Mouse (Mus musculus): ENCODE data around the gene Avpr2. TPM values are rescaled to one million over a fixed set of nuclear protein-coding genes. Genes with fewer than 3 reads are reported as not detected.
A peak's percentile ranks its signal among the peaks of the same experiment; 100 is the strongest.

Avpr2 gene
- polyA plus RNA-seq, 1 experiment from 2014 or later = 0.27 TPM

DNA sequence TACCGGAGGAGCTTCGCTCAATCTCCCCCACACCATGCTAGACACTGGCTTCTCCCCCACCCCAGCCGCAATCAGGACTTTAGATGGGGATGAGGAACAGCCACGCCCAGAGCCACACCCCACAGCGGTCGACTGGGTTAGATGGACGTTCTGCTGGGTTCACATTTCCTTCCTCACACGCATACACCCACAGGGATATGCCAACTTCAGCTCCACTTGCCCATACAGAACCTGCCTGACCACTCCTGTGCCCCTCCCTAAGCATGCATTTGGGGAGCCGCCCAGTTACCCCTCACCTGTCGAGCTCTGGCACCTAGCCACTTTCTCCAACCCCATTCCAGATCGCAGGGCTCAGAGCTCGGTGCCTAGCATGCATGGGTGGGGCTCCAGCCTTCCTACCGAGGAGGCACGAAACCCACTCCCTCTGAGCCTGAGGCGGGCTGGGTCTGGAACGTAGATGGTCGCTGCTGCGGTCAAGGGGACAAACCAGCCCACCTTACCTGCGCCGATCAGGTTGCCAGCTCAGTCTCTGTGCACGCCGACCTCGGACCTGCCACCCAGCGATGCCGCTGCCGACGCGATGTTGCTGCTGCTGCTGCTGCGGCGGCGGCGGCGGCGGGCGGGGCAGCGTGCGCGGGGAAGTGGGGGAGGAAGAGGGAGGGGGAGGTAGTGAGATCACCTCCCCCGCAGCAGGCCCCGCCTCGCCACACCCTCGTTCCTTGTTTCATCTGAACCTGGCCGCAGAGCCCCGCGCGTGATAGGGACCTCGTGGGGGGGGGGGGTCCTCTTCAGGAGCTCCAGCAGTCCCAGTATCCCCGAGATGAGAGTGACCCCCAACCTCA, 11.5 kb upstream of the Avpr2 start:
- Histone ChIP-seq H3K9ac (replicated peaks) (peak overlapping the region; percentile 77), H3K9me3 (no peaks in the 10 kb centered on the region), H3K27me3 (no peaks in the 10 kb centered on the region), H3K4me3 (replicated peaks) (peak overlapping the region; percentile 55), H3K36me3 (no peaks in the 10 kb centered on the region), H3K27ac (peak overlapping the region; percentile 75), H3K4me2 (replicated peaks) (peak overlapping the region; percentile 60), H3K4me1 (replicated peaks) (peaks cover 29% of the 10 kb centered on the region)
- WGBS = 27% methylated on average over 42 of the region's 48 CpGs
- ATAC-seq = peak; percentile 75

DNA sequence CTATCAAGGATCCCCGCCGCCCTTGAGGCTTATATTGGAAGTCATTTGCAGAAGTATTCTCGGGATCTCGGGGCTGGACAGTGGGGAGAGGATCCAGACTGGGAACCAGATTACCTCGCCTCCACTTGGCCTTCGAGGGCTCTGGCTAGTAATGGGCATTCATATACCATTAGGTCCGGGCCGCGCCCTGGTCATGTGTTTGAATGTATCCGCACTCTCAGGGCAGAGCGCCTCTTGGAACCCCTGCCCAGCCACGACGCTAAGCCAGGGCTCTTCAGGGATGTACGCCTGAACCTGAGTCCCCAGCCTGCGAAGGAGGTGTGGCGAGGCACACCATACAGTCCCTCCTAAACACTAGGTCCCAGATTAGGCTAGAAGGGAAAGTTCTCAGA, 10.9 kb upstream of the Avpr2 start:
- 23% methylated on average over 16 of the region's 16 CpGs for WGBS
- no peaks in the 10 kb centered on the region for H3K9me3 ChIP-seq
- no peaks in the 10 kb centered on the region for H3K36me3 ChIP-seq
- H3K9ac ChIP-seq (replicated peaks) = peak overlapping the region; percentile 77
- peak overlapping the region; percentile 55 for H3K4me3 ChIP-seq (replicated peaks)
- peak; percentile 54 for ATAC-seq
- peaks cover 23% of the 10 kb centered on the region for H3K4me1 ChIP-seq (replicated peaks)
- H3K4me2 ChIP-seq (replicated peaks) = peak overlapping the region; percentile 60
- H3K27ac ChIP-seq = 0 out of 2 replicates have a peak overlapping the region, but pooled peaks have one; percentile 75
- H3K27me3 ChIP-seq = no peaks in the 10 kb centered on the region

DNA sequence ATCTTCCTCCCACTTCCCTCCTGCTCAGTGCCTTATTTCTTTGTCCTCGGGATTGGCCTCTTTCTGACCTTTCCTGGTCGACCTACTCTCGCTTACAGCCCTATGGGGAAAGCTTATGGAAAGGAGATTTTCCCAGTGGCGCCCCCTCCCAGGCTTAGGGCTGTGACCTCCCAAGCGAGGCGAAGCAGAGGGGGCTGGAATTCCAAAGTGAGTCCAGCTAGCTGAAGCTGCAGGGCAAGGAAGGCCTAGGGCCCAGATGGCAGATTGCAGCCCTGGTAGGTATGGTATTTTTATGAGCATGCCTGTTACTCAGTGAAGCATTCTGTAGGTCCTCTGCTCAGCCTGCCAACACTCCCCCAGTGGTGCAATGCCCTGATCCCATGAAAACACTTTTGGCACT, 10.4 kb upstream of the Avpr2 start:
- no peaks in the 10 kb centered on the region for H3K27me3 ChIP-seq
- H3K4me3 ChIP-seq (replicated peaks) = peak overlapping the region; percentile 55; the same call in 1 of the 2 replicates
- no peaks in the 10 kb centered on the region for H3K36me3 ChIP-seq
- peaks cover 19% of the 10 kb centered on the region for H3K4me1 ChIP-seq (replicated peaks)
- ATAC-seq = 0 out of 2 replicates have a peak, but pooled peaks have one; percentile 2
- H3K9me3 ChIP-seq = no peaks in the 10 kb centered on the region
- H3K4me2 ChIP-seq (replicated peaks) = peak overlapping the region; percentile 60
- WGBS = 26% methylated on average over 6 of the region's 6 CpGs
- H3K9ac ChIP-seq (replicated peaks) = 0 out of 2 replicates have a peak overlapping the region, but pooled peaks have one; percentile 11
- H3K27ac ChIP-seq = peak overlapping the region; percentile 75; the same call in 1 of the 2 replicates

DNA sequence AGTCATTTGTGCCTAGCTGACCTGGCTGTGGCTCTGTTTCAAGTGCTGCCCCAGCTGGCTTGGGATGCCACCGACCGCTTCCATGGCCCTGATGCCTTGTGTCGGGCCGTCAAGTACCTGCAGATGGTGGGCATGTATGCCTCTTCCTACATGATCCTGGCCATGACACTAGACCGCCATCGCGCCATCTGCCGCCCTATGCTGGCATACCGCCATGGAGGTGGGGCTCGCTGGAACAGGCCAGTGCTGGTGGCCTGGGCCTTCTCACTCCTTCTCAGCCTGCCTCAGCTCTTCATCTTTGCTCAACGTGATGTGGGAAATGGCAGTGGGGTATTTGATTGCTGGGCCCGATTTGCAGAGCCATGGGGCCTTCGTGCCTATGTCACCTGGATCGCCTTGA, 931 bp downstream of the Avpr2 start:
- H3K4me1 ChIP-seq (replicated peaks) = no peaks in the 10 kb centered on the region
- H3K4me3 ChIP-seq (replicated peaks) = no peak overlapping the region
- H3K36me3 ChIP-seq = no peaks in the 10 kb centered on the region
- no peaks in the 10 kb centered on the region for H3K9me3 ChIP-seq
- WGBS = 89% methylated on average over 14 of the region's 14 CpGs
- H3K4me2 ChIP-seq (replicated peaks) = no peak overlapping the region
- no peak overlapping the region for H3K27ac ChIP-seq
- H3K27me3 ChIP-seq = no peaks in the 10 kb centered on the region
- H3K9ac ChIP-seq (replicated peaks) = no peak overlapping the region
- no peak for ATAC-seq

DNA sequence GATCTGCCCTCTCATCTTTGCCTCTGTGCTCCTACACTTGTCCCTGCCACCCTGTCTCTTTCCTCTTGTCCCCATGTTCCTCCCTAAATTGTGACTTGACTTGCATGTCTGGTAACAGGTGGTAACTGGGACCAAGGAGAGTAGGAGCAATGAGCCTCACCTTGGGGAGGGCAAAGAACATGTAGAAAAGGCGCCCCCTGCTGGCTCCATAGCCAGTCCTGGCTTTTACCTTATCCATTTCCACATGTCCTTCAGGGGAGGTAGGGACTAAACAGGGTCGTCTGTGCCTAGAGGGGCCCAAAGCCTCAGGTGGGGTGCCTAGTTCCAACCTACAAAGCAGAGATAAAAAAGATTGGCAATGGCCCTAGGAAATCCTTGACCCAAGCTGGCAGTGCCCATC, 3.8 kb downstream of the Avpr2 start, which contains the start of gene L1cam:
TSS of gene L1cam (minus strand) at position 387 of the 400 bp plus-strand sequence.
- no peaks in the 10 kb centered on the region for H3K9me3 ChIP-seq
- no peaks in the 10 kb centered on the region for H3K36me3 ChIP-seq
- WGBS = 25% methylated on average over 2 of the region's 2 CpGs
- no peak within 1 kb of the TSS for H3K27ac ChIP-seq
- ATAC-seq = peak; percentile 55; the same call in 1 of the 2 replicates
- no peaks in the 10 kb centered on the region for H3K27me3 ChIP-seq
- no peak within 1 kb of the TSS for H3K4me3 ChIP-seq (replicated peaks)
- H3K4me2 ChIP-seq (replicated peaks) = no peak within 1 kb of the TSS
- no peaks in the 10 kb centered on the region for H3K4me1 ChIP-seq (replicated peaks)
- no peak within 1 kb of the TSS for H3K9ac ChIP-seq (replicated peaks)

DNA sequence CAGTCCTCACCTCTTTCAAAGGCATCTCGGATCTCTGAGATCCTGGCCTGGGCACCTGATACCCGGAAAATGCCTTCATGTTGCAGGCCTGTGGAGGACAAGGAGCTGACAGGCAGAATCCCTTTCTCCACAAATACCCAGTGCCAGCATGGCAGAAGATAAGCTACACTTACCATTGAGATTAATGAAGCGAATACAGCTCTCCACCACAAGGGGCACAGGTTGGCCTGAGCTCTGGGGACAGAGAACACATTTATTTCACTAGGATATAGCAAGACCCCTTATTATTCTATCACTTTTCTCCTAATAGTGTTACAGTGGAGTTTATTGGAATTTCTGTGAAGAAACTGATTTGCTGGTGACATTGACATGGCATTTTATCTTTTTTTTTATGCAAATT, 6.1 kb downstream of the Avpr2 start:
- Histone ChIP-seq H3K4me1 (replicated peaks) (no peaks in the 10 kb centered on the region), H3K4me3 (replicated peaks) (no peak overlapping the region), H3K9me3 (no peaks in the 10 kb centered on the region), H3K27ac (no peak overlapping the region), H3K9ac (replicated peaks) (no peak overlapping the region), H3K36me3 (no peaks in the 10 kb centered on the region), H3K27me3 (no peaks in the 10 kb centered on the region), H3K4me2 (replicated peaks) (no peak overlapping the region)
- no peak for ATAC-seq
- 61% methylated on average over 3 of the region's 3 CpGs for WGBS

DNA sequence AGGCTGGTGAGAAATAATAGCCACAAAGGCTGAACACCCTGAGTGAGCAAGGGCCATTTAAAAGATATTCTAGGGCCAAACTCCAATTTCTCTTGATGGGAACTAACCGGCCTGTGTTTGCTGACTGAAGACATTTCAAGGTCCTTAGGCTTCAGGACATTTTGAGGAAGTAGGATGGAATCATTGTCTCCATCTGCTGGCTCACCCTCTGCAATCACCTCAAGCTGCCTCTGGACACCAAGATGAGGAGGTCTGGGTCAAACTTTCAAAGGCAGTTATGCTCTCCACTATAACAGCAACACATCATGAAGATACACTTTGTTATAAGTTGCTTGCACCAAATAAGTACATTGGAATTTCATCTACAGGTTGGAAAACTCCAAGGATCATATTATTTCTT, 18.1 kb downstream of the Avpr2 start:
- Histone ChIP-seq H3K36me3 (no peaks in the 10 kb centered on the region), H3K9ac (replicated peaks) (no peak overlapping the region), H3K4me1 (replicated peaks) (peaks cover 6% of the 10 kb centered on the region; the same call in 1 of the 2 replicates), H3K9me3 (no peaks in the 10 kb centered on the region), H3K27me3 (no peaks in the 10 kb centered on the region), H3K4me3 (replicated peaks) (no peak overlapping the region), H3K27ac (no peak overlapping the region), H3K4me2 (replicated peaks) (no peak overlapping the region)
- WGBS = 92% methylated on average over 1 of the region's 1 CpGs
- no peak for ATAC-seq

DNA sequence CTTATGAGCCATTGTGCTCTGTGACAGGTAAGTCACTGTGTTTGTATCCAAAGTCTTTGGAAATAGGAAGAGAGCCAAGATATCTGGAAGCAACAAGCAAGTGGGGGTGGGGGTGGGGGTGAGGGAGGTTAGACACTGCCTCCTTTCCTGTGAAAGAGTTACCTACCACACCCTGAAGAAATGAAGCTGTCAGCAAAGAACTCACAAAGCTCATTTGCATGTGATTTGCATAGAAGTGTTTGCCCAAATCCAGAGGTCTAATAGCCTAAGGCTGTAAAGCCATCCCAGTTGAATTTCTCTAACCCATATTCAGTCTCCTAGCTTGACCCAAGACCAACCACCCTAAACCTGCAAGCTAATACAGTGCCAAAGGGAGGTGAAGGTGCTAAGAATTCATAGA, 18.5 kb downstream of the Avpr2 start:
- H3K27ac ChIP-seq = no peak overlapping the region
- peaks cover 6% of the 10 kb centered on the region; the same call in 1 of the 2 replicates for H3K4me1 ChIP-seq (replicated peaks)
- no peaks in the 10 kb centered on the region for H3K36me3 ChIP-seq
- no peak for ATAC-seq
- no peak overlapping the region for H3K4me2 ChIP-seq (replicated peaks)
- no peaks in the 10 kb centered on the region for H3K9me3 ChIP-seq
- H3K4me3 ChIP-seq (replicated peaks) = no peak overlapping the region
- no peak overlapping the region for H3K9ac ChIP-seq (replicated peaks)
- H3K27me3 ChIP-seq = no peaks in the 10 kb centered on the region

DNA sequence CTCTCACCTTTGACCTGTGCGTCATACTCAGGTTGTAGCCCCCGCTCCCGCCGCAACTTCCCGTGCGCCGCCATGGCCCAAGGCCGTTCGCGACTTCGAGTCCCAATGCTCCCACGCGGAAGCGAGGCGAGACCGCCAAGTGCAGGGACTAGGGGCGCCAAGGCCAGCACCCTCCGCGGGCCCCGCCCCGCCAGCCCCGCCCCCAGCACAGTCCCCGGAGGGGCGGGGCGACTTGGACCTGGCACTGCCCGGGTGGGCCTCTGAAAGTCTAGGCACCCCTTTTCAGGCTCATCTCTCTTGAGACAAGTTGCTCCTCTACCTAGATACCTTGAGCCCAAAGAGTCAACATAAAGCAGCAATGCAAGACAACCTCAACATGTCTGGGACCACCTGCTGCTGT, 19.3 kb downstream of the Avpr2 start:
- WGBS = 25% methylated on average over 26 of the region's 26 CpGs
- ATAC-seq = no peak
- peak overlapping the region; percentile 40 for H3K4me2 ChIP-seq (replicated peaks)
- H3K9me3 ChIP-seq = no peaks in the 10 kb centered on the region
- H3K4me3 ChIP-seq (replicated peaks) = no peak overlapping the region
- no peaks in the 10 kb centered on the region for H3K27me3 ChIP-seq
- no peak overlapping the region for H3K27ac ChIP-seq
- H3K9ac ChIP-seq (replicated peaks) = no peak overlapping the region
- H3K4me1 ChIP-seq (replicated peaks) = peaks cover 10% of the 10 kb centered on the region; the same call in 1 of the 2 replicates
- H3K36me3 ChIP-seq = no peaks in the 10 kb centered on the region

DNA sequence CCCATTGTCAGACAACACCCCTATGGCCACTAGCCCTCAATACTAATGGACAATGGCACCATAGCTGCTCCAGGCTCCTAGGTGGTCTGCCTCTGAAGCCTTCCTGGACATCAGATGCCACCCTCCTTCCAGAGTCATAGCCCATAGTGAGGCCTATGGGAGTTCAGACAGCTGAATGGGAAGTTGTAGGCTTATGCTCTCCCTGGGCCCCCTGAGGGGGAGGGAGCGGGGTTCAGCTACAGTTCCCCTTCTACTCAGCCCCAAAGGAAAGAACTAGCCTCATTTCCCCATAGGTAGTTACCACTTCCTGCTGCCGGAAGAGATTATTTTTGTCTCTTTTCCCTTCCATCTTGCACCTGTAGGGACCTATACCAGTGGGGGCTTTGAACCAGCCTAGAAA, 19.7 kb downstream of the Avpr2 start:
- H3K9ac ChIP-seq (replicated peaks) = no peak overlapping the region
- WGBS = 67% methylated on average over 2 of the region's 2 CpGs

DNA sequence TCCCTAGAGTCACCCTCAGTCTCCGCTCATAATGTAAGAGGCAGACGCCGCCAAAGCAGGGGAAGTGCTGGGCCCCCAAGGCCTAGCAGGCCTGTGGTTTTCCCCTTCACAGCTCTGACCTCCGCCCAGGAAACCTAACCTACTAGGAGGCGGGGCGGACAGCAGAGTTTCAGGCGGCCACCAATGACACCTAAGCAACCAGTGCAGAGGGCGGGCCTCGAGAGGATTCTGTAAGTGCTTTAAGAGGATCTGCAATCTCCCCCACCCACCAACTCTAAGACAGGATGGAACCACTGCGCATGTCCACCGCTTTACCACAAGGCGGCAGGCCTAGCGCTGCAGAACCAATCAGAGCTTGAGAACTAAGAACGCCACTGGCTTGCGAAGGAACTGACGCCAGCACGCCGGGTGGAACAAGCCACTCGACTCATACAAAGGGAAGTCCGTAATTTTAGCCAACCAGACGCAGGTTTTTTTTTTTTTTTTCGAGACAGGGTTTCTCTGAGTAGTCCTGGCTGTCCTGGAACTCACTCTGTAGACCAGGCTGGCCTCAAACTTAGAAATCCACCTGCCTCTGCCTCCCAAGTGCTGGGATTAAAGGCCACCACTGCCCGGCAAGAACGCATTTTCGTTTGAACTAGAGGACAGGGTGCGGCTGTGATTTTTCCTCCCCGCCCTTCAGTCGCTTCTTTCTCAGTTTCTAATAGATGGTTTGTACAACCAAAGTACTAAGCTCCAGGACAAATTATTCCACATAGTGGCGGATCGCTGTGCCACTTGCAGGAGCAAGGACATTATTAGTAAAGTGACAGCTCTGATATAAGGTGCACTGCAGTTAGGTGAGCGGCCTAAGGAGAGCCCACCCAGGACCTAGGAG, 23.2 kb downstream of the Avpr2 start:
- Histone ChIP-seq H3K27ac (peak overlapping the region; percentile 82), H3K36me3 (peaks cover 19% of the 10 kb centered on the region; the same call in 1 of the 2 replicates), H3K9ac (replicated peaks) (peak overlapping the region; percentile 23; the same call in 1 of the 2 replicates), H3K4me1 (replicated peaks) (peaks cover 14% of the 10 kb centered on the region; the same call in 1 of the 2 replicates), H3K9me3 (no peaks in the 10 kb centered on the region), H3K4me3 (replicated peaks) (peak overlapping the region; percentile 21), H3K27me3 (no peaks in the 10 kb centered on the region), H3K4me2 (replicated peaks) (peak overlapping the region; percentile 44)
- WGBS = 30% methylated on average over 31 of the region's 31 CpGs
- ATAC-seq = peak; percentile 97

More for the DNA sequence above, 19.7 kb downstream of the Avpr2 start:
- no peak overlapping the region for H3K4me2 ChIP-seq (replicated peaks)
- H3K4me1 ChIP-seq (replicated peaks) = peaks cover 10% of the 10 kb centered on the region; the same call in 1 of the 2 replicates
- no peak overlapping the region for H3K4me3 ChIP-seq (replicated peaks)
- H3K9me3 ChIP-seq = no peaks in the 10 kb centered on the region
- no peak for ATAC-seq
- no peaks in the 10 kb centered on the region for H3K27me3 ChIP-seq
- H3K36me3 ChIP-seq = no peaks in the 10 kb centered on the region
- H3K27ac ChIP-seq = no peak overlapping the region

DNA sequence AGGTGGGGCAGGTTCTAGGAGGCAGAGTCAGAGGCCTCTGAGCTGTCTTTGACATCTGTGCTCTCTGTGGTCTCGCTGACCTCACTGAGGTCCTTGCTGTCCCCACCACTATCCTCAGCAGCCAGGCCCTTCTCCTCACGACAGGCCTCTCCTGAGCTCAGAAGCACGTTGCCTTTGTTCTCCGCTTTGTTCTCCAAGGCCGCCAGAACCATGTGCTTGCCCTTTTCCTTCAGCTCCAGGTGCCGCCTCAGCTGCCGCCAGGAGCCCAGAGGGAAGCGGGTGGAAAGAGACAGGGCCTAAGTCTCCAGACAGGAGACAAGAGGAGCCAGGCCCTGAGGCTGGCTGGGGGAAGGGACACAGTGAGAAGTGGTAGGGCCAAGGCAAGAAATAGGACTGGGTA, 25.0 kb downstream of the Avpr2 start:
- ATAC-seq = no peak
- WGBS = 76% methylated on average over 8 of the region's 8 CpGs

More for the DNA sequence above, 25.0 kb downstream of the Avpr2 start:
- Histone ChIP-seq H3K4me3 (replicated peaks) (no peak overlapping the region), H3K9ac (replicated peaks) (no peak overlapping the region), H3K27me3 (no peaks in the 10 kb centered on the region), H3K27ac (no peak overlapping the region), H3K4me1 (replicated peaks) (peaks cover 17% of the 10 kb centered on the region), H3K4me2 (replicated peaks) (no peak overlapping the region), H3K9me3 (no peaks in the 10 kb centered on the region), H3K36me3 (peaks cover 19% of the 10 kb centered on the region; the same call in 1 of the 2 replicates)
